Mouse (Mus musculus): ENCODE measurements around the gene Thsd7a. TPM values are rescaled to one million over a fixed set of nuclear protein-coding genes. Genes with fewer than 3 reads are reported as not detected.

Thsd7a gene
- polyA plus RNA-seq (2015; fragmentation: Nextera tagmentation; extraction: Ambion mirVana), result 0.20 and 0.21 TPM in 2 replicates

DNA sequence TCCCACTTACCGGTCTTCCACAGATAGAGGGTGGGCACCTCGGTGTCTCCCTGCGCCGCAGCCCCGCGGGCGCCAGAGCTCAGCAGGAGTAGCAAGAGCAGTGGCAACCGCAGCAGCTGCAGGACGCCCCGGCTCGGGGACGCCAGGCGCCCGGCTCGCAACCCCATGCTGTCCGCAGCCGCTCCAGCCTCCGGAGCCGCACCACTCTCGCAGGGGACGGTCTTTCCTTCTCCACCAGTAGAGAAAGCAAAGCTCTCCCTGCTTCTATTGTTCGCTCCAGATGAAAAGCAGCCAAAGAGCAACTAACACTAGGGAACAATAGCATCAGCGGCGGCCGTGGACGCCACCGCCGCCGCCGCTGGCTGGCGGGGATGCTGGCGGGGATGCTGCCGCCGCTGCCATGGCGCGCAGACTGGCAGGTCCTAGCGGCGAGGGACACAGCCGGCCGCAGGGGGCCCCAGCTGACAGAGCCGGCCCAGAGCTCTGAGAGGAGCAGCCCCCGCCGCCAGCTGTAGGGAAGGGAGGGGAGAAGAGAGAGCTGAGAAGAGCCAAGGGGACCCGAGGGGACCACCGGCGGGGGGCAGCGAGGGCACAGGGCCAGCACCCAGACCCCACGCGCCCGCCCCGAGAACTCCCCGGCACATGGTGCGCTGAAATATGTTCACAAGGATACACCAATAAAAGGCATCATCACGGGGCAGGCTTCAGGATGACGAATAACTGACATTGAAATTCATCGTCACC lies at the start of gene Thsd7a:
Gene Thsd7a, minus strand, starts transcription at position 624 of the 744 bp plus-strand sequence.
- ATAC-seq (ENCODE audit: insufficient read depth), result no peak
- peak within 1 kb of the TSS; percentile 41 for H3K4me3 ChIP-seq (replicated peaks)
- H3K4me2 ChIP-seq, result peak within 1 kb of the TSS; percentile 60
- H3K27ac ChIP-seq (replicated peaks), result no peak within 1 kb of the TSS
- H3K36me3 ChIP-seq (replicated peaks), result no peaks in the 10 kb centered on the region
- H3K9ac ChIP-seq, result no peak within 1 kb of the TSS
- H3K27me3 ChIP-seq, result peaks cover 39% of the 10 kb centered on the region
- H3K9me3 ChIP-seq (replicated peaks), result no peaks in the 10 kb centered on the region
- no peaks in the 10 kb centered on the region for H3K4me1 ChIP-seq (replicated peaks)
- under 1% methylated on average over 56 of the region's 56 CpGs for WGBS (ENCODE audit: insufficient replicate concordance)

DNA sequence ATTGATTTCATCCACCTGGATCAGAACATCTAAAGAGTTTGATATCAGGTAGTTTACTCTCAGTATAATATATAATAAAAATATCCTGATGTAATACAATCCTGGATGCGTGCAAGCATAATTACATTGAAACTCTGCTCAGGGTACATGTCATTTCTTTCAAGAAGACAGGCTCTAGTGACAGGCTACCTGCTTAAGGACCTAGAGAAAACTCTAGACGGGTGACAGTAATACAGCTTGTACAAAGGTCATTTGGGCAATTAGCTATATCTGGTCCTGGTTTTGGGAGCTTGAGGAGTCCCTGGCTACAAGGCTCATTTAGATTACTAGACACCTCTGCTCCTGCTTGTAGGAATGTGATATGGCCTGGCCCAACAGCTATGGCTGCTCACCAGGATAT lies 37.9 kb upstream of the Thsd7a start:
- no peak for ATAC-seq (ENCODE audit: insufficient read depth)
- WGBS (ENCODE audit: insufficient replicate concordance), result 37% methylated on average over 2 of the region's 2 CpGs
- H3K27me3 ChIP-seq, result no peaks in the 10 kb centered on the region
- no peak overlapping the region for H3K4me3 ChIP-seq (replicated peaks)
- no peak overlapping the region for H3K4me2 ChIP-seq
- no peak overlapping the region for H3K27ac ChIP-seq (replicated peaks)
- H3K9me3 ChIP-seq (replicated peaks), result no peaks in the 10 kb centered on the region
- no peaks in the 10 kb centered on the region for H3K36me3 ChIP-seq (replicated peaks)
- H3K9ac ChIP-seq, result no peak overlapping the region
- H3K4me1 ChIP-seq (replicated peaks), result no peaks in the 10 kb centered on the region

DNA sequence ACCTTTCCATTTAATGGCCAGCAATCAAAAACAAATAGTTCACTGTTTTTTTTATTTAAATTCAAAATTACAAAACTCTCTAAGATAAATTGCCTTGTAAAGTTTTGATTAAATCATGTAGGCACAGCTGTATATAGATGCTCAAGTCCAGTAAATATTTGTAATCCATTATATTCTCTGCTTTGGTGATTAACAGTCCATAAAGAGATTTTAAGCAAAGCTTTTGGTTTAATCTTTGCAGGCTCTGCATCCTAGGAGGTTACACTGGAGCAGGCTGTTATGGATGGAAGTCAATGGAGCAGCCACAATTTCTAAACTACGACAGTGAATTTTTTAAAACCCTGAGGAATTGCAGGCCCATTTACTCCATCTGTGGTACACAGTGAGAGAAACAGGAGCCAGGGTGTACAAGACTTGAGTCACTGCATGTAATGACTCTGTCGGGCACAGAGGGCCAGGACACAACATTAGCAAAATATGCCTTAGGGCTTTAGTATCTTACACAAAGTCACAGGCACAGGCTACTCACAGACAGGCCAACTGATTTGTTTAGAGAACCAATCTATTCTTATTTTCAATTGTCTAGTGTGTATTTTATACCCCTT lies 37.3 kb upstream of the Thsd7a start:
- Histone ChIP-seq H3K4me3 (replicated peaks) (no peak overlapping the region), H3K4me2 (no peak overlapping the region), H3K27ac (replicated peaks) (no peak overlapping the region), H3K9ac (no peak overlapping the region), H3K9me3 (replicated peaks) (no peaks in the 10 kb centered on the region), H3K36me3 (replicated peaks) (no peaks in the 10 kb centered on the region), H3K4me1 (replicated peaks) (no peaks in the 10 kb centered on the region), H3K27me3 (no peaks in the 10 kb centered on the region)
- no peak for ATAC-seq (ENCODE audit: insufficient read depth)
- WGBS (ENCODE audit: insufficient replicate concordance), result 60% methylated on average over 2 of the region's 2 CpGs

DNA sequence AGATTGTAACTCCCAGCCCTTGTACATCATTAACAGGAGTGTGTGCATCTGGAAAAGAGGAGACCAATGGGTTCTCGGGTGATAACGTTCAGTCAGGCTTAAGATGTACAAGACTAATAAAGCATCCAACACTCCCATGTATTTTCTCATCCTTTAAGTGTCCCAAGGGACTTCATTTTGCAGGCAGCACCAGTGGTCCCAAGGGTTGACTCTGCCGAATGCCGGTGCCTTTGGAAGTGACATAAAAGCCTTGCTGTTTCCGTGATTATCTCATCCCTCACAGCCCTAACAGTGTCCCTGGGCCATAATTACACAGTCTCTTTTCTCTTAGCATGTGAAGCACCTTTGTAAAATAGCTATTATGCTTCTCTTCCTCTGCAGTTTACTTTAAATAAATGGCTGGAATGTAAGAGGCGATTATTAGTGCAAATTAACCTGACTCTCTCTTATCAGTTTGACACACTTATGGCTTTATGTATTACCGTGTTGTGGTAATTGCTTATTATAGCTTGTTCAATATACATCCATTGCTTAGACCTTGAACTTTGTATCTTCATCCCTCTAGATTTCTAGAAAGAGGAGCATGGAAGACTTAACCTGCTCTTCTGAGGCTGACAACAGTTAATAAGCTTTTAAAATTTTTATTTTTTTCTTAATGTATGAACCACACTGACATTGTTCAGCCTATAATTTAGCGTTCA lies 35.9 kb upstream of the Thsd7a start:
- Histone ChIP-seq H3K9ac (no peak overlapping the region), H3K36me3 (replicated peaks) (no peaks in the 10 kb centered on the region), H3K9me3 (replicated peaks) (no peaks in the 10 kb centered on the region), H3K4me1 (replicated peaks) (no peaks in the 10 kb centered on the region), H3K4me2 (no peak overlapping the region), H3K27me3 (no peaks in the 10 kb centered on the region), H3K27ac (replicated peaks) (no peak overlapping the region), H3K4me3 (replicated peaks) (no peak overlapping the region)
- WGBS (ENCODE audit: insufficient replicate concordance), result 71% methylated on average over 8 of the region's 8 CpGs
- no peak for ATAC-seq (ENCODE audit: insufficient read depth)

DNA sequence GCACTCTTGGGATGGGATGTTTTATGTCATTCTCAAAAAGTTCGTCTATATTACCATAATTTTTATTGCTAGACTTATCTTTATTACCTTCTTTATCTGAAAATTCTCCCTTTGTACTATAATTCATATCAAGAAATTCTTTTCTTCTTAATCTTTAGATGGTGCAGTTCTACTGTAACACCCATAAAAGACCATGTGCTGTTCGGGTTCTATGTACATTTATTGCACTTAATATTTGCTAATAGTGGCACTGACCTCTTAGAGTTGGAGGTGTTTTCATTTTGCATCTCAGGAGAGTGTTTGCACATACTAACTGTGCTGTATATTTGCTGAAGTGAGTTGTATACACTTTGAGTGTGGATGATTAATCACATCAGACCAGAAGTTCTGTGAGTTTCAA lies 23.6 kb upstream of the Thsd7a start:
- 41% methylated on average over 2 of the region's 2 CpGs for WGBS (ENCODE audit: insufficient replicate concordance)
- no peaks in the 10 kb centered on the region for H3K9me3 ChIP-seq (replicated peaks)
- no peak overlapping the region for H3K4me2 ChIP-seq
- ATAC-seq (ENCODE audit: insufficient read depth), result no peak
- H3K4me3 ChIP-seq (replicated peaks), result no peak overlapping the region
- no peaks in the 10 kb centered on the region for H3K4me1 ChIP-seq (replicated peaks)
- H3K36me3 ChIP-seq (replicated peaks), result no peaks in the 10 kb centered on the region
- no peak overlapping the region for H3K27ac ChIP-seq (replicated peaks)
- no peak overlapping the region for H3K9ac ChIP-seq
- no peaks in the 10 kb centered on the region for H3K27me3 ChIP-seq

DNA sequence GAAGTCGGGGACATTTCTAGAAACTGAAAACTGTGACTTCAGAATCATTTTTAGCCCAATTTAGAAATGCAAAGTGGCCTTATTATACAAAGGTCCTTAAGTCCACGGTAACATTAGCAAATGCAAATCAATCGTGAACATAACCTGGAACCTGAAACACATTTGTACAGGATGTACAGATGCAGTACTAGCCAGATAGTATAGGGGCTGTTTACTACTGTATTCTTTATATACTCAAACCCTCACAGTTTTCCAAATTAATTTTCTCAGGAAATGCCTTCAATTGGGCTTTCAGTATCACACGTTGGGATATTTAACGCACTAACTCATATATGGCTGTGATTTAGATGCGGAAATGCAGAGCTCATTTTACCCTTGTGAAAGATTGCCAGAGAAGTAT lies 16.0 kb upstream of the Thsd7a start:
- no peak overlapping the region for H3K9ac ChIP-seq
- H3K27ac ChIP-seq (replicated peaks), result no peak overlapping the region
- no peaks in the 10 kb centered on the region for H3K9me3 ChIP-seq (replicated peaks)
- no peak overlapping the region for H3K4me3 ChIP-seq (replicated peaks)
- no peak for ATAC-seq (ENCODE audit: insufficient read depth)
- H3K36me3 ChIP-seq (replicated peaks), result no peaks in the 10 kb centered on the region
- H3K4me2 ChIP-seq, result no peak overlapping the region
- no peaks in the 10 kb centered on the region for H3K27me3 ChIP-seq
- no peaks in the 10 kb centered on the region for H3K4me1 ChIP-seq (replicated peaks)
- WGBS (ENCODE audit: insufficient replicate concordance), result 67% methylated on average over 6 of the region's 6 CpGs

DNA sequence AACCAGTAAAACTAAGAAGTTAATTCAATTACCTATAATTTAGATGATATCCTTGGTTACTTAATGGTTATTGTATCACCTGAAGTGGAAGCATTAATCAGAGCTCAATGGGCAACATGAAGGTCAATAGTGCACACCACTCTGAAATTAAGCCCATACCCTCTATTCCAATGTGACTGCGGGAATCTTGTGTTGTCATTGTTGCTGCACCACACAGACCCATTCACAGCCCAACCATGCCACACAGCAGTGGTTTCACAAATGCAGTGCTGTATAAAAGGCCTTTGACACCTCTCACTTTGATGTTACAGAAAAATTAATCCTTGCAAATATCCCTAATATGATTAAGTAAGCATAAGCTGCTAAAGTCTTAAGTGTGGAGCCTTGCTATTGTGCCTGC lies 15.4 kb upstream of the Thsd7a start:
- no peaks in the 10 kb centered on the region for H3K27me3 ChIP-seq
- 63% methylated on average over 1 of the region's 1 CpGs for WGBS (ENCODE audit: insufficient replicate concordance)

DNA sequence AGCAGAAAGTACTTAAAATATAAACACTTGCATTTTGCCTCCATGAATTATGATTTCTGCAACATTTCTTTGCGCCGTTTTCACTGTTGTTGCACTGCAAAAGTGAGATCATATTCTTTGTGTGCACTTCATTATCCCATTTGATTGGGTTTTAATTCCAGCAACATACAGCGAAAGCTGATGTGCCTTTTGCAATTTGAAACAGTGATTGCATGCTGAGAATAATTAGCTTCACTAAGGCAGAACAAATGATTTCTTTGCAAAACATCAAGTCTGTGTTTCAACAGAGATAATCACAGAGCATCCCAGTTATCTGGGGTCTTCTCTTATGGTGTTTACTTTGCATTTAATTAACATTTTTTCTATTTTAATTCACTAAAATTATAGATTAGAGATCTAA lies 14.6 kb upstream of the Thsd7a start:
- H3K36me3 ChIP-seq (replicated peaks), result no peaks in the 10 kb centered on the region
- H3K9ac ChIP-seq, result no peak overlapping the region
- no peaks in the 10 kb centered on the region for H3K27me3 ChIP-seq
- H3K4me3 ChIP-seq (replicated peaks), result no peak overlapping the region
- H3K9me3 ChIP-seq (replicated peaks), result no peaks in the 10 kb centered on the region
- H3K4me2 ChIP-seq, result no peak overlapping the region
- no peaks in the 10 kb centered on the region for H3K4me1 ChIP-seq (replicated peaks)
- no peak overlapping the region for H3K27ac ChIP-seq (replicated peaks)
- no peak for ATAC-seq (ENCODE audit: insufficient read depth)
- 80% methylated on average over 3 of the region's 3 CpGs for WGBS (ENCODE audit: insufficient replicate concordance)

More for the DNA sequence above, 15.4 kb upstream of the Thsd7a start:
- Histone ChIP-seq H3K4me1 (replicated peaks) (no peaks in the 10 kb centered on the region), H3K4me3 (replicated peaks) (no peak overlapping the region), H3K9me3 (replicated peaks) (no peaks in the 10 kb centered on the region), H3K4me2 (no peak overlapping the region), H3K27ac (replicated peaks) (no peak overlapping the region), H3K36me3 (replicated peaks) (no peaks in the 10 kb centered on the region), H3K9ac (no peak overlapping the region)
- ATAC-seq (ENCODE audit: insufficient read depth), result no peak

DNA sequence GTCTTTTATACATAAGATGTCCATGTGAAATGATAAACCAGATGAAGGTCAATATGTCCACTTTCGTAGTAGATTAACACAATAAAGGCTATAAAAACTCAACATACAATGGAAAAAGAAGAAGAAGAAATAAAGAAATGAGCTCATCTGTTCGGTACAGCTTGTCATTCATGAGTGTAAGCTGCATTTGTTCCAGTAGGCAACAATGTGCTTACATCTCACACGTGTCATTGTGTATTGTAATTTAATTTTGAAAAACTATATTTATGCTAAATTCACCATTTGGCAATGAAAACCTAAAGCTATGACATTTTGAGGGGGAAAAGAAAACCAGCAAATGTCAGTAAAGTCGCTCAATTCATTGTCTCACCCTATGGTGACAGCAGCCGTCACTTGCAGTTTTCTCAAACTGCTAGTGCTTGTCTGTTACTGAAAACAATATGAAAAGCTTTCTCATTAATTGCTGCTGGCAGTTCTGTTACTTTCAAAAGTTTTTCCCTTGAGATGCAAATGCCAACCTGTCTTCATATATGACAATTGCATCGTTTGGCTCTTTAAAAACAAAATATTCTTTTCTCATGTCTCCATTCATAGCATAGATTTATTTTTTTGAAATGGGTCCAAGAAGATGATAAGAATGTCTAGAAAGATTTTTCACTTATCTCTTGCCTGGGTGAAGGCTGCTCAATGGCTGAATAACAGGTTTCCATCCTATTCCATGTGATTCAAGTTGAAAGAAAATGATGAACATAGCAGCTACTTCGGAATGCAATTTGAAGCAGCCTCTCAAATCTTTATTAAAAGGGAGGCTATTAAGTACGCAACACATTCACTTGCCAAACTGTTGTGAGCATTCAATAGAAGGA lies 10.4 kb upstream of the Thsd7a start:
- 58% methylated on average over 8 of the region's 8 CpGs for WGBS (ENCODE audit: insufficient replicate concordance)
- Histone ChIP-seq H3K4me3 (replicated peaks) (no peak overlapping the region), H3K9ac (no peak overlapping the region), H3K27ac (replicated peaks) (no peak overlapping the region), H3K4me1 (replicated peaks) (no peaks in the 10 kb centered on the region), H3K4me2 (no peak overlapping the region), H3K36me3 (replicated peaks) (no peaks in the 10 kb centered on the region), H3K9me3 (replicated peaks) (no peaks in the 10 kb centered on the region), H3K27me3 (no peaks in the 10 kb centered on the region)
- no peak for ATAC-seq (ENCODE audit: insufficient read depth)

DNA sequence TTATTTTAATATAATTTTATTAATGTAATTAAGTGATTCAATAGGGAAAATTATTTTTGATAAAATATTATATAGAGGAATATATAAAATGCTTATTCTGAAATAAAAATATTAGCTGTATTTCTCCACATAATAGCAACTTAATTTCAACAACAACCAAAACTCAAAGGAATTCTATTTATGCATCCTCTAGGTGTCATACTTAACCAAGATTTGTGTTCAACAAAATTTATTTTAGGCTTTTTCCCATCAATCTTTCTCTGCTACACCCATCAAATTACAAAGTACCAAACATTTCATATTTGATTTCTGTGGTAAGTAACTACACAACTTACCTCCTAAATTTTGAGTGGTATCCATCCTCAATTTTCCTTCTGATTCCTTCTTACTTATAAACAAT lies 3.1 kb upstream of the Thsd7a start:
- H3K9me3 ChIP-seq (replicated peaks), result no peaks in the 10 kb centered on the region
- H3K36me3 ChIP-seq (replicated peaks), result no peaks in the 10 kb centered on the region
- H3K27ac ChIP-seq (replicated peaks), result no peak overlapping the region
- peaks cover 35% of the 10 kb centered on the region for H3K27me3 ChIP-seq
- no peak overlapping the region for H3K9ac ChIP-seq
- H3K4me2 ChIP-seq, result no peak overlapping the region
- no peak for ATAC-seq (ENCODE audit: insufficient read depth)
- H3K4me1 ChIP-seq (replicated peaks), result no peaks in the 10 kb centered on the region
- no peak overlapping the region for H3K4me3 ChIP-seq (replicated peaks)

DNA sequence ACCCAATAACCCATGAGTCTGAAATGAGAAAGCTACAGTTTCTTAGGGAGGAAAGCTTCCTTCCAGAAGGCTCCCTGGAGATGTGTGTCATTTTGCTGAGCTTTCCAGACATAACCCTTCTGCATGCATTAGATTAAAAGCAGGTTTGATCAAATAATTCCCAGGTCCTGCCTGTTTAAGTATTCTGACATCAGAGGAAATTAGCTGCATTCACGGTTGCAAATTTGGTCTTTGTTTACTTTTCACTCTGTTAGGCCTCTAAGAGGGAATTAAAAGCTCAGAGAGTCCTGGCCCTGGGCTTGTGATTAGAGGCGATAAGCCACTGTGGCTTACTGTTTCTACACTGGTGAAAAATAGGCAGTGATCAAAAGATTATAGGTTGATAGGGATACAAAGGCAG lies 1.2 kb upstream of the Thsd7a start:
- Histone ChIP-seq H3K9me3 (replicated peaks) (no peaks in the 10 kb centered on the region), H3K27ac (replicated peaks) (no peak overlapping the region), H3K9ac (no peak overlapping the region), H3K4me3 (replicated peaks) (no peak overlapping the region), H3K27me3 (peaks cover 39% of the 10 kb centered on the region), H3K4me1 (replicated peaks) (no peaks in the 10 kb centered on the region), H3K36me3 (replicated peaks) (no peaks in the 10 kb centered on the region), H3K4me2 (no peak overlapping the region)
- ATAC-seq (ENCODE audit: insufficient read depth), result no peak
- 39% methylated on average over 2 of the region's 2 CpGs for WGBS (ENCODE audit: insufficient replicate concordance)

Measured in liver, embryonic 15.5 days (tissue).